Mouse (Mus musculus) liver, adult 2 months (tissue): ENCODE data around the gene Gm20696. TPM values are rescaled to one million over a fixed set of nuclear protein-coding genes. Genes with fewer than 3 reads are reported as not detected.

Experiments
- DNase-seq: peaks from one replicate; pipeline ENCODE4 v3.0.0-alpha.2; 2011; ENCODE audit warnings: low read depth, low spot score; ENCODE audit errors: extremely low read depth
- H3K27ac ChIP-seq: fragments of 200-500 bp; replicated peaks from 2 replicates; pipeline ENCODE4 v1.5.1; 2012; ENCODE audit warnings: low read depth, mild to moderate bottlenecking, control low read depth, inconsistent platforms, low read length; ENCODE audit not compliant: insufficient read depth
- H3K27me3 ChIP-seq: fragments of 200-500 bp; 2 replicates; pipeline ENCODE4 v1.6.1; 2012; ENCODE audit warnings: mild to moderate bottlenecking, moderate library complexity, low read length, inconsistent platforms; ENCODE audit not compliant: control insufficient read depth, insufficient read depth
- H3K36me3 ChIP-seq: fragments of 200-500 bp; 2 replicates; pipeline ENCODE4 v1.6.1; 2012; ENCODE audit warnings: low read length, inconsistent platforms; ENCODE audit not compliant: control insufficient read depth, insufficient read depth
- H3K4me1 ChIP-seq: fragments of 200-500 bp; 2 replicates; pipeline ENCODE4 v1.6.1; 2011; ENCODE audit warnings: low read length; ENCODE audit not compliant: control insufficient read depth, insufficient read depth
- H3K4me3 ChIP-seq: fragments of 200-500 bp; 2 replicates; pipeline ENCODE4 v1.5.1; 2011; ENCODE audit warnings: low read depth, mild to moderate bottlenecking, control low read depth, low read length, moderate library complexity; ENCODE audit not compliant: insufficient read depth
- H3K79me2 ChIP-seq: fragments of 200-500 bp; 2 replicates; pipeline ENCODE4 v1.6.1; 2012; ENCODE audit warnings: inconsistent platforms, mild to moderate bottlenecking, low read length, moderate library complexity; ENCODE audit not compliant: control insufficient read depth, insufficient read depth
- H3K9ac ChIP-seq: fragments of 200-500 bp; 2 replicates; pipeline ENCODE4 v1.6.1; 2012; ENCODE audit warnings: low read depth, mild to moderate bottlenecking, control low read depth, inconsistent platforms, low read length
- CTCF ChIP-seq: fragments of 200-500 bp; IDR thresholded peaks from 2 replicates; pipeline ENCODE4 v1.5.1; 2011; ENCODE audit warnings: low read depth, low read length, control low read depth
- POLR2A ChIP-seq: fragments of 200-500 bp; IDR thresholded peaks from 2 replicates; pipeline ENCODE4 v1.6.1; 2011; ENCODE audit warnings: low read length, control low read depth; ENCODE audit not compliant: insufficient read depth; ENCODE audit errors: extremely low read depth
- WGBS: fragments of 180-500 bp; shearing (Covaris S2); methylation state at CpG from one replicate; pipeline ENCODE4 v1.1.7; 2018; 5-methylcytosine and 5-hydroxymethylcytosine counted together
- polyA plus RNA-seq: library from polyadenylated mRNA; depleted of rRNA; stranded (reverse); fragments of >200 nt; gene quantifications from 2 replicates; pipeline ENCODE4 v1.2.3, GENCODE M21; 2012
- total RNA-seq: library from RNA; depleted of rRNA; stranded (reverse); fragments of >200 nt; gene quantifications from 2 replicates; pipeline ENCODE4 v1.2.3, GENCODE M21; 2014

The Gm20696 gene
- total and polyA plus RNA-seq, 2 experiments: 0.26 to 6.5 TPM

GRCm38 (mm10) chr6:99452638-99453185 lies 213.9 kb downstream of the Gm20696 start:
- no peak for DNase-seq

GRCm38 (mm10) chr6:99451479-99451878 lies 215.1 kb downstream of the Gm20696 start:
- Histone ChIP-seq H3K36me3 (peaks cover 7% of the 10 kb centered on the region; the same call in 1 of the 2 replicates), H3K79me2 (0 out of 2 replicates have a peak, but pooled peaks cover 7% of the 10 kb centered on the region), H3K27ac (no peak overlapping the region), H3K4me1 (peaks cover 3% of the 10 kb centered on the region; the same call in 1 of the 2 replicates), H3K4me3 (no peak overlapping the region), H3K9ac (no peak overlapping the region), H3K27me3 (no peaks in the 10 kb centered on the region)
- 51% methylated on average over 11 of the region's 11 CpGs for WGBS
- no peak for TF ChIP-seq CTCF
- no peak for TF ChIP-seq POLR2A
- no peak for DNase-seq

More at GRCm38 (mm10) chr6:99452638-99453185, 213.9 kb downstream of the Gm20696 start:
- TF ChIP-seq CTCF (peak; percentile 45), POLR2A (no peak)
- H3K79me2 ChIP-seq: 0 out of 2 replicates have a peak, but pooled peaks cover 7% of the 10 kb centered on the region
- H3K36me3 ChIP-seq: peaks cover 7% of the 10 kb centered on the region; the same call in 1 of the 2 replicates
- H3K9ac ChIP-seq: no peak overlapping the region
- no peak overlapping the region for H3K4me3 ChIP-seq
- peaks cover 3% of the 10 kb centered on the region; the same call in 1 of the 2 replicates for H3K4me1 ChIP-seq
- WGBS: 62% methylated on average over 2 of the region's 2 CpGs
- no peak overlapping the region for H3K27ac ChIP-seq
- H3K27me3 ChIP-seq: no peaks in the 10 kb centered on the region

GRCm38 (mm10) chr6:99447447-99447846 lies 219.2 kb downstream of the Gm20696 start:
- H3K27ac ChIP-seq: no peak overlapping the region
- 93% methylated on average over 4 of the region's 4 CpGs for WGBS

GRCm38 (mm10) chr6:99446801-99447415 lies 219.7 kb downstream of the Gm20696 start:
- Histone ChIP-seq H3K36me3 (no peaks in the 10 kb centered on the region), H3K27me3 (no peaks in the 10 kb centered on the region), H3K27ac (no peak overlapping the region), H3K4me1 (no peaks in the 10 kb centered on the region), H3K4me3 (no peak overlapping the region), H3K9ac (no peak overlapping the region), H3K79me2 (peaks cover 7% of the 10 kb centered on the region; the same call in 1 of the 2 replicates)
- DNase-seq: peak; percentile 12
- WGBS: 87% methylated on average over 12 of the region's 12 CpGs
- TF ChIP-seq POLR2A (no peak), CTCF (no peak)

More at GRCm38 (mm10) chr6:99447447-99447846, 219.2 kb downstream of the Gm20696 start:
- no peak for DNase-seq
- 0 out of 2 replicates have a peak, but pooled peaks cover 3% of the 10 kb centered on the region for H3K79me2 ChIP-seq
- TF ChIP-seq POLR2A: no peak
- H3K27me3 ChIP-seq: no peaks in the 10 kb centered on the region
- no peak overlapping the region for H3K9ac ChIP-seq
- H3K36me3 ChIP-seq: no peaks in the 10 kb centered on the region
- H3K4me1 ChIP-seq: peaks cover 1% of the 10 kb centered on the region; the same call in 1 of the 2 replicates
- H3K4me3 ChIP-seq: no peak overlapping the region

- Histone ChIP-seq H3K36me3 (no peaks in the 10 kb centered on the region), H3K79me2 (peaks cover 6% of the 10 kb centered on the region; the same call in 1 of the 2 replicates), H3K27ac (no peak overlapping the region), H3K27me3 (no peaks in the 10 kb centered on the region), H3K9ac (no peak overlapping the region), H3K4me3 (no peak overlapping the region), H3K4me1 (peaks cover 7% of the 10 kb centered on the region; the same call in 1 of the 2 replicates)
- 90% methylated on average over 5 of the region's 5 CpGs for WGBS
- TF ChIP-seq POLR2A (no peak), CTCF (no peak)
- no peak for DNase-seq
Observed at GRCm38 (mm10) chr6:99443460-99443859, 223.1 kb downstream of the Gm20696 start.

GRCm38 (mm10) chr6:99441100-99441499 lies 225.5 kb downstream of the Gm20696 start:
- no peak for DNase-seq
- no peak overlapping the region for H3K4me3 ChIP-seq
- no peak overlapping the region for H3K27ac ChIP-seq
- TF ChIP-seq POLR2A: no peak
- TF ChIP-seq CTCF: no peak
- peaks cover 7% of the 10 kb centered on the region; the same call in 1 of the 2 replicates for H3K4me1 ChIP-seq
- H3K79me2 ChIP-seq: peaks cover 6% of the 10 kb centered on the region; the same call in 1 of the 2 replicates
- H3K9ac ChIP-seq: no peak overlapping the region
- 91% methylated on average over 7 of the region's 7 CpGs for WGBS
- H3K36me3 ChIP-seq: no peaks in the 10 kb centered on the region; the same call in 1 of the 2 replicates
- H3K27me3 ChIP-seq: no peaks in the 10 kb centered on the region
